Mouse (Mus musculus) midbrain, embryonic 12.5 days (tissue): Measurements from ENCODE around the gene Zfp963. TPM values are rescaled to one million over a fixed set of nuclear protein-coding genes. Genes with fewer than 3 reads are reported as not detected.
"Not testable (repeated sequence)": the region's sequence is repeated elsewhere in the genome, so short reads cannot be mapped to it uniquely, and the experiment has no call there.

Experiments
- ATAC-seq: fragments of 200-750 bp; cut with Nextera tagmentation; 2 replicates; pipeline ENCODE4 v1.8.0; 2017; ENCODE audit warnings: low read depth, moderate TSS enrichment, moderate library complexity; ENCODE audit not compliant: low FRiP score
- H3K27ac ChIP-seq: fragments of 300-500 bp; sonication (generic); replicated peaks from 2 replicates; pipeline ENCODE4 v1.5.1; 2016; ENCODE audit warnings: mild to moderate bottlenecking
- H3K27me3 ChIP-seq: fragments of 300-500 bp; sonication (generic); 2 replicates; pipeline ENCODE4 v1.6.1; 2016; ENCODE audit warnings: mild to moderate bottlenecking
- H3K36me3 ChIP-seq: fragments of 300-500 bp; sonication (generic); 2 replicates; pipeline ENCODE4 v1.6.1; 2016
- H3K4me1 ChIP-seq: fragments of 300-500 bp; sonication (generic); 2 replicates; pipeline ENCODE4 v1.6.1; 2016
- H3K4me2 ChIP-seq: fragments of 300-500 bp; sonication (generic); replicated peaks from 2 replicates; pipeline ENCODE4 v1.6.1; 2016; ENCODE audit warnings: mild to moderate bottlenecking, moderate library complexity
- H3K4me3 ChIP-seq: fragments of 300-500 bp; sonication (generic); 2 replicates; pipeline ENCODE4 v1.5.1; 2016; ENCODE audit warnings: mild to moderate bottlenecking
- H3K9ac ChIP-seq: fragments of 300-500 bp; sonication (generic); replicated peaks from 2 replicates; pipeline ENCODE4 v1.6.1; 2016; ENCODE audit warnings: mild to moderate bottlenecking, moderate library complexity
- H3K9me3 ChIP-seq: fragments of 300-500 bp; sonication (generic); 2 replicates; pipeline ENCODE4 v1.6.1; 2016; ENCODE audit warnings: mild to moderate bottlenecking
- WGBS: fragments of 180-500 bp; shearing (Covaris S2); methylation state at CpG from one replicate; pipeline ENCODE4 v1.1.7; 2016; 5-methylcytosine and 5-hydroxymethylcytosine counted together
- polyA plus RNA-seq: library from polyadenylated mRNA; unstranded; fragments of >200 nt; fragmentation: Nextera tagmentation; extraction: Ambion mirVana; gene quantifications from 2 replicates; pipeline ENCODE4 v1.2.1, GENCODE M21; 2016

The Zfp963 gene
- polyA plus RNA-seq, 1 experiment from 2014 or later: 7.3 TPM

DNA sequence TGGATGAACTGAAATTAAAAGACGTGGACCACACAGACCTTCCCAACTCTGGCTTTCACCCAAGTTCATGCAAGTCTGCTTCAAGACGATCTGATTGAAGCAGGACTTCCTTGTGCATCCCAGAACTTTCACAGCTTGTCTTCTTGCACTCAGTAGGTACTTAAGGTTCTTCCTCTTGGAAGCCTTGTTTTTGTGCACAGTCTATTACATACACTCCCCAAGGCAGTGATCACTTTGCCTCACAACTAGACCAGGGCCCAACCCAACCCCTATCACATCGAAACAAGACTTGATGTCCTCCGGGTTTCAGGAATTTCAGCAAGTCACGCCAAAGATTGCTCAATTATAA, 32.6 kb downstream of the Zfp963 start:
- ATAC-seq: no peak; the same call in 1 of the 2 replicates
- peak overlapping the region; percentile 49 for H3K4me2 ChIP-seq
- no peak overlapping the region for H3K9ac ChIP-seq
- peak overlapping the region; percentile 74 for H3K4me3 ChIP-seq
- 0 out of 2 replicates have a peak overlapping the region, but pooled peaks have one; percentile 42 for H3K27ac ChIP-seq
- no peaks in the 10 kb centered on the region for H3K27me3 ChIP-seq
- no peaks in the 10 kb centered on the region for H3K9me3 ChIP-seq
- 0 out of 2 replicates have a peak, but pooled peaks cover 10% of the 10 kb centered on the region for H3K36me3 ChIP-seq
- WGBS: 45% methylated on average over 5 of the region's 5 CpGs
- H3K4me1 ChIP-seq: peaks cover 25% of the 10 kb centered on the region

DNA sequence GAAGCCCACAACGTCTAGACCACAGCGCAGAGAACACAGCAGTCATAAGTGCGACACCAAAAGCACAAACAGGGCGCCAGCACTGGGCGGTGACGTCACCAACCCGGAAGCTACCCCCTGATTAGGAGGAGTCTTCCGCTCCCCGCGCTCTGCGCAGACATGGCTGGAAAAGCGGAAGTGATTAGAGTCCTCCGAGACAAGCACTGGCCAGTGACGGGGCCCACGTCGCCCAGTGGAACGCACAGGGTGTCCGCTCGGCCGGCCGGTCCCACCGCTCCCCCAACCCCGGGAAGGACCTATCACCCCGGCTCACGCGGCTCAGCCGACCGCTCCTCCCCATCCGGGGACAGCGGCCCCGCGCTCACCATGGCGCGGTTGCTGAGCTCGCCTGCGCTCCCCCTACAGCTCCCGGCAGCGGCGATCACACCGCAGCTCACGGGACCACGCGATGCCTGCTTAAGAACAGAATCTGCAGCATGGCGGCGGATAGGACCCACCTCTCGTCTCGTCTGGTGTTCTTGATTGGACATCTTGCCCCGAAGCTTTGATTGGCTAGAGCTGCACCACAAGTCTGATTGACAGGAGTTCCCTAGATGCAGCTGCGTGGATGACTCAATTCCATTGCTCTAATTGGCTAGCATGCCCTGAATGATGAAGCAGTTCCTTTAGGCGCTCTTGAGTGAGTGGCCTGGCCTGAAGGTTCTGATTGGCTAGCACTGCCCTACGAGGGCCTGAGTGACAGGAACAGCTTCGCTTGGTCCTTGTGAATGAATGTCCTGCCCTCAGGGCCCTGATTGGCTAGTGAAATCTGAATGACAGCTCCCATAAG, 33.2 kb downstream of the Zfp963 start:
- Histone ChIP-seq H3K9ac (peak overlapping the region; percentile 87), H3K36me3 (0 out of 2 replicates have a peak, but pooled peaks cover 15% of the 10 kb centered on the region), H3K4me1 (peaks cover 25% of the 10 kb centered on the region), H3K9me3 (no peaks in the 10 kb centered on the region), H3K4me3 (peak overlapping the region; percentile 74), H3K27ac (peak overlapping the region; percentile 99), H3K4me2 (peak overlapping the region; percentile 49), H3K27me3 (no peaks in the 10 kb centered on the region)
- peak; percentile 99 for ATAC-seq
- WGBS: under 1% methylated on average over 47 of the region's 52 CpGs

DNA sequence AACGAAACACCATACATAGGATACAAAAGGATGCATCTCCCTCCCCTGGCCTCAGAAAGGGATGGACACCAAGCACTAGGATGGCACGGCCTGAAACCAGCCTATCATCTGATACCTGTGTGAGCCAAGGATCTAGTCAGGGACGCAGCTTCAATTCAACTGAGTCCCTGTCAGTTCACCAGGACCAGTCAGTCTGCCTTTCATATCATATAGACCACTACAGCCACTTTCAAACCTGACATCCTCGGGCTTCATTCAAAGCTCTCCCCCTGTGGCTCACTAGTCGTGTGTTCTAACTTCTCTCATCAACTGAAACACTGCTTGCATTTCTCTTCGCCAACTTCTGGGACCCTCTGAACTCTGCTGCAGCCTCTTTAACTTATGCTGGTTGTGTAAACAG, 34.4 kb downstream of the Zfp963 start:
- 0 out of 2 replicates have a peak, but pooled peaks cover 17% of the 10 kb centered on the region for H3K36me3 ChIP-seq
- H3K4me2 ChIP-seq: peak overlapping the region; percentile 49
- H3K27ac ChIP-seq: no peak overlapping the region
- 89% methylated on average over 6 of the region's 6 CpGs for WGBS
- H3K9me3 ChIP-seq: no peaks in the 10 kb centered on the region
- H3K27me3 ChIP-seq: no peaks in the 10 kb centered on the region
- H3K9ac ChIP-seq: no peak overlapping the region; the same call in 1 of the 2 replicates
- peak overlapping the region; percentile 74 for H3K4me3 ChIP-seq
- peaks cover 25% of the 10 kb centered on the region for H3K4me1 ChIP-seq
- no peak for ATAC-seq

DNA sequence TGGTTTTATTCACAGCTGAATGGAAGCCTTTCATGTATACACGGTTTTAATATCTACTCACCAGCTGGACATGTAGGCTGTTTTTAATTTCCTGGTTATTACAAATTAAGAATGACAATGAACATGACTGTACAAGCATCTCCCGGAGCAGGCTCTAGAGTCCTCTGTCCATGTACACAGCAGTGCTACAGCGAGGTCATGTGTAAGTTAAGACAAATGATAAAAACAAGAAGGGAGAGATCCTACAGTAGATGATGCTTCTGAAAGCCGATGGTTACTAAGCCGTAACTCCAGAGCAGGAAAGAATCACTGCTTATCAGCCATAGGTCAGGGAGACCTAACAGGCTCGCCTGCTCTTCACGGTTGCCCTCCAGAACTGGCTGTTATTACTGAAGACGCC, 36.3 kb downstream of the Zfp963 start:
- no peak overlapping the region for H3K4me3 ChIP-seq
- ATAC-seq: no peak
- WGBS: 96% methylated on average over 8 of the region's 8 CpGs
- H3K36me3 ChIP-seq: peaks cover 35% of the 10 kb centered on the region
- no peaks in the 10 kb centered on the region for H3K27me3 ChIP-seq
- H3K4me2 ChIP-seq: no peak overlapping the region
- H3K9me3 ChIP-seq: no peaks in the 10 kb centered on the region
- peaks cover 25% of the 10 kb centered on the region for H3K4me1 ChIP-seq
- no peak overlapping the region for H3K9ac ChIP-seq
- H3K27ac ChIP-seq: no peak overlapping the region

DNA sequence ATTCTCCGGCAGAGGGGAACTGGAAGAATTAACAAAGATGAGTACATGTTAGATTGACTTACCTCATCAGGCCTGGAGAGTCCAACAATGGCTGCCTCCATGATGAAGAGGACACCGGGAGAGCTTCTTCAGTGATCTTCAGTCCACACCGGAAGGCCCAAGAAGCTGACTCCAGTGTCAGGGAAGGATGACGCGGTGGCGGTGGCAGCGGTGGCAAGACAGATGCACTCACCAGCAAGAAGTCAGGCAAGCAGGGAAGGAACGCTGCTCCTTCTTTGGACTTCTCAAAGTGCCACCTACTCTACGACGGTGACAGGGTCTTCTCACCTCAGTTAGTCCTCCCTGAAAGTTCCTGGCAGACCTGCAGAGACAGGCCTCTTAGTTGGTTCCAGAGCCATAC, 39.1 kb downstream of the Zfp963 start, which contains the start of gene Zfp869:
Zfp869 (minus strand) TSS at position 101 of the 400 bp plus-strand sequence.
- H3K4me2 ChIP-seq, H3K4me3 ChIP-seq, H3K27ac ChIP-seq, H3K9ac ChIP-seq, H3K27me3 ChIP-seq, H3K9me3 ChIP-seq, ATAC-seq: not testable (repeated sequence)
- Histone ChIP-seq H3K36me3 (peaks cover 64% of the 10 kb centered on the region), H3K4me1 (peaks cover 23% of the 10 kb centered on the region)
- WGBS: 98% methylated on average over 10 of the region's 10 CpGs

DNA sequence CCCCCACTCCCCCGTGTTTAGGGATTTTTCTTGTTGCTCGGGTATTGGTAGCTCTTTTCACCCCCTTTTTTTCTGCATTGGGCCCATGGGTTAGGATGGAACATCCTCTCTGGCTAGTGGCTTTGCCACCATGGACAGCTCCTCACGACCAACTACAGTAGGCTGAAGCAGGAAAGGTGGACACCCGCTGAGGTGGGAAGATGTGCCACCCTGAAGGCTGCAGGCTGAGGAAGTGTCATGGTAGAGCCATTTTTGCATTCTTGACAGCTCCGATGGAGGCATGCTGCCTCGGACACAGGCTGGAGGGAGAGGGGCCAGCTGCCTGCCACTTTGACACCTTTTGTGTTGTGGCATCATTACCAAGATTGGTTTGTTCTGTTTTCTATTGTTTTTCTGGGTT, 48.0 kb downstream of the Zfp963 start:
- WGBS: 79% methylated on average over 6 of the region's 6 CpGs
- no peak for ATAC-seq
- Histone ChIP-seq H3K4me1 (no peaks in the 10 kb centered on the region), H3K4me3 (no peak overlapping the region), H3K36me3 (peaks cover 41% of the 10 kb centered on the region), H3K27me3 (no peaks in the 10 kb centered on the region), H3K9me3 (no peaks in the 10 kb centered on the region), H3K27ac (no peak overlapping the region), H3K4me2 (no peak overlapping the region), H3K9ac (no peak overlapping the region)

Other genes starting within 250 kb of the Zfp963 start
- gene Gm7697, start 227.0 kb downstream of the Zfp963 start, polyA plus RNA-seq: not detected in 2 replicates
- gene Zfp868, start 124.4 kb downstream of the Zfp963 start, polyA plus RNA-seq: 42.0 and 42.4 TPM in 2 replicates
- 2.6 and 3.5 TPM in 2 replicates for gene Zfp964, start 95.5 kb downstream of the Zfp963 start, polyA plus RNA-seq
- gene Zfp869, start 39.2 kb downstream of the Zfp963 start, polyA plus RNA-seq: 32.5 and 34.3 TPM in 2 replicates
- gene Gm20422, start 24.9 kb upstream of the Zfp963 start, polyA plus RNA-seq: 0.71 TPM in 1 of 2 replicates, not detected in the other
- 54.8 and 55.4 TPM in 2 replicates for gene Atp13a1, start 41.2 kb upstream of the Zfp963 start, polyA plus RNA-seq
- 44.6 and 45.7 TPM in 2 replicates for gene Zfp866, start 41.2 kb upstream of the Zfp963 start, polyA plus RNA-seq
- gene Gmip, start 58.7 kb upstream of the Zfp963 start, polyA plus RNA-seq: 19.6 and 20.2 TPM in 2 replicates
- 0.54 and 0.65 TPM in 2 replicates for gene Lpar2, start 72.5 kb upstream of the Zfp963 start, polyA plus RNA-seq
- 44.8 and 49.3 TPM in 2 replicates for gene Pbx4, start 82.5 kb upstream of the Zfp963 start, polyA plus RNA-seq
- 0.85 and 1.1 TPM in 2 replicates for gene Cilp2, start 137.7 kb upstream of the Zfp963 start, polyA plus RNA-seq
- 4.0 and 5.7 TPM in 2 replicates for gene Tssk6, start 152.2 kb upstream of the Zfp963 start, polyA plus RNA-seq
- 165 and 170 TPM in 2 replicates for gene Ndufa13, start 152.6 kb upstream of the Zfp963 start, polyA plus RNA-seq
- gene Yjefn3, start 152.7 kb upstream of the Zfp963 start, polyA plus RNA-seq: 7.2 and 8.0 TPM in 2 replicates
- 44.3 TPM in 2 replicates for gene Gatad2a, start 246.4 kb upstream of the Zfp963 start, polyA plus RNA-seq